25 mouse cellular contexts compared by ENCODE assay signal in genomic region chr3:101437021-101437563, GRCm38 (mm10).
DNase-seq lines count a peak whose midpoint lies in the region; ATAC-seq lines count a peak whose summit lies in the region.
"Had no signal": no experiment of that assay in that cellular context is flagged by ENCODE, and none has a peak within 500 bp of the region (broad histone marks: within the 10 kb centered on the region; RNA-seq: fewer than 3 reads in every experiment).

No protein-coding gene starts in this region.

- H3K27me3 ChIP-seq in hindbrain, embryonic 13.5 days, result no peaks in the 10 kb centered on the region
- H3K27me3 ChIP-seq in hindbrain, embryonic 12.5 days, result no peaks in the 10 kb centered on the region
- H3K27me3 ChIP-seq in liver, embryonic 11.5 days (replicated peaks; ENCODE audit: control insufficient read depth, insufficient read depth, low read length), result no peaks in the 10 kb centered on the region
- H3K27me3 ChIP-seq in embryonic facial prominence, embryonic 13.5 days, result no peaks in the 10 kb centered on the region
- H3K27me3 ChIP-seq in liver, embryonic 15.5 days, result no peaks in the 10 kb centered on the region
- H3K27me3 ChIP-seq in forebrain, embryonic 10.5 days (ENCODE audit: poor library complexity, severe bottlenecking), result no peaks in the 10 kb centered on the region
- H3K27me3 ChIP-seq: midbrain, embryonic 12.5 days; neural tube, embryonic 12.5 days; Patski had no signal

- ATAC-seq in hindbrain, embryonic 13.5 days (ENCODE audit: low FRiP score), result no peak
- no peak for ATAC-seq in hindbrain, embryonic 12.5 days (ENCODE audit: low FRiP score)
- no peak for ATAC-seq in liver, embryonic 11.5 days (replicated peaks; ENCODE audit: low FRiP score)
- ATAC-seq in embryonic facial prominence, embryonic 13.5 days (ENCODE audit: insufficient number of reproducible peaks, insufficient read depth, low FRiP score, low TSS enrichment, low read depth), result no peak
- no peak for ATAC-seq in liver, embryonic 15.5 days (ENCODE audit: insufficient read depth)
- ATAC-seq: forebrain, embryonic 14.5 days; Patski had no signal

- H3K9me3 ChIP-seq in hindbrain, embryonic 13.5 days, result no peaks in the 10 kb centered on the region
- no peaks in the 10 kb centered on the region for H3K9me3 ChIP-seq in hindbrain, embryonic 12.5 days (replicated peaks)
- no peaks in the 10 kb centered on the region for H3K9me3 ChIP-seq in liver, embryonic 11.5 days (ENCODE audit: control insufficient read depth, low read length)
- no peaks in the 10 kb centered on the region for H3K9me3 ChIP-seq in embryonic facial prominence, embryonic 13.5 days
- no peaks in the 10 kb centered on the region for H3K9me3 ChIP-seq in liver, embryonic 15.5 days (replicated peaks)
- no peaks in the 10 kb centered on the region for H3K9me3 ChIP-seq in forebrain, embryonic 10.5 days
- H3K9me3 ChIP-seq: midbrain, embryonic 12.5 days; neural tube, embryonic 12.5 days had no signal

- no peak overlapping the region for H3K9ac ChIP-seq in hindbrain, embryonic 13.5 days
- H3K9ac ChIP-seq in hindbrain, embryonic 12.5 days, result no peak overlapping the region
- H3K9ac ChIP-seq in liver, embryonic 11.5 days (ENCODE audit: low read depth, low read length), result no peak overlapping the region
- no peak overlapping the region for H3K9ac ChIP-seq in embryonic facial prominence, embryonic 13.5 days
- no peak overlapping the region for H3K9ac ChIP-seq in liver, embryonic 15.5 days
- H3K9ac ChIP-seq: midbrain, embryonic 12.5 days; neural tube, embryonic 12.5 days had no signal

- H3K4me1 ChIP-seq in hindbrain, embryonic 13.5 days (replicated peaks), result 0 out of 2 replicates have a peak, but pooled peaks cover 3% of the 10 kb centered on the region
- no peaks in the 10 kb centered on the region for H3K4me1 ChIP-seq in hindbrain, embryonic 12.5 days
- peaks cover 12% of the 10 kb centered on the region for H3K4me1 ChIP-seq in liver, embryonic 11.5 days (replicated peaks; ENCODE audit: control insufficient read depth, insufficient read depth, low read length)
- peaks cover 27% of the 10 kb centered on the region for H3K4me1 ChIP-seq in embryonic facial prominence, embryonic 13.5 days
- H3K4me1 ChIP-seq in liver, embryonic 15.5 days (replicated peaks), result peaks cover 14% of the 10 kb centered on the region
- H3K4me1 ChIP-seq in forebrain, embryonic 10.5 days, result peaks cover 4% of the 10 kb centered on the region; the same call in 1 of the 2 replicates
- H3K4me1 ChIP-seq: midbrain, embryonic 12.5 days; neural tube, embryonic 12.5 days had no signal

- peaks cover 72% of the 10 kb centered on the region for H3K36me3 ChIP-seq in hindbrain, embryonic 13.5 days
- peaks cover 58% of the 10 kb centered on the region for H3K36me3 ChIP-seq in hindbrain, embryonic 12.5 days
- peaks cover 12% of the 10 kb centered on the region for H3K36me3 ChIP-seq in liver, embryonic 11.5 days (ENCODE audit: control insufficient read depth, insufficient read depth, low read length)
- H3K36me3 ChIP-seq in embryonic facial prominence, embryonic 13.5 days, result peaks cover 89% of the 10 kb centered on the region
- 0 out of 2 replicates have a peak, but pooled peaks cover 6% of the 10 kb centered on the region for H3K36me3 ChIP-seq in liver, embryonic 15.5 days (replicated peaks)
- H3K36me3 ChIP-seq in forebrain, embryonic 10.5 days (replicated peaks), result peaks cover 53% of the 10 kb centered on the region

- no peak overlapping the region for H3K4me2 ChIP-seq in hindbrain, embryonic 13.5 days
- H3K4me2 ChIP-seq in hindbrain, embryonic 12.5 days (replicated peaks), result no peak overlapping the region
- no peak overlapping the region for H3K4me2 ChIP-seq in liver, embryonic 11.5 days
- H3K4me2 ChIP-seq in embryonic facial prominence, embryonic 13.5 days, result no peak overlapping the region
- H3K4me2 ChIP-seq in liver, embryonic 15.5 days, result no peak overlapping the region
- H3K4me2 ChIP-seq: midbrain, embryonic 12.5 days; neural tube, embryonic 12.5 days had no signal

- DNase-seq in liver, embryonic 11.5 days (ENCODE audit: low spot score), result no peak
- DNase-seq in liver, result no peak
- DNase-seq in forebrain, embryonic 10.5 days (ENCODE audit: extremely low spot score, low spot score), result no peak
- DNase-seq: adrenal gland, postnatal 36 days; cerebellum, adult 11-12 months; cerebellum, postnatal 25 days; embryo, embryonic 11 days; gastrocnemius, postnatal 10 days; heart, adult 2 months; heart, postnatal 4 days; kidney, postnatal 14 days; lung, postnatal 10 days; right cerebral cortex, postnatal 14 days; spleen, adult 18-20 months; thymus, postnatal 25 days had no signal

- 86% methylated on average over 12 of the region's 12 CpGs for WGBS in hindbrain, embryonic 13.5 days
- WGBS in hindbrain, embryonic 12.5 days, result 75% methylated on average over 12 of the region's 12 CpGs
- 78% methylated on average over 12 of the region's 12 CpGs for WGBS in liver, embryonic 11.5 days
- WGBS in embryonic facial prominence, embryonic 13.5 days, result 46% methylated on average over 12 of the region's 12 CpGs
- WGBS in liver, embryonic 15.5 days (ENCODE audit: insufficient replicate concordance), result 71% methylated on average over 12 of the region's 12 CpGs
- WGBS in forebrain, embryonic 10.5 days, result 85% methylated on average over 12 of the region's 12 CpGs

- H3K4me3 ChIP-seq in hindbrain, embryonic 13.5 days, result no peak overlapping the region
- no peak overlapping the region for H3K4me3 ChIP-seq in hindbrain, embryonic 12.5 days
- no peak overlapping the region for H3K4me3 ChIP-seq in liver, embryonic 11.5 days (ENCODE audit: low read depth, low read length)
- no peak overlapping the region for H3K4me3 ChIP-seq in embryonic facial prominence, embryonic 13.5 days
- no peak overlapping the region for H3K4me3 ChIP-seq in liver, embryonic 15.5 days (replicated peaks)
- H3K4me3 ChIP-seq in forebrain, embryonic 10.5 days, result no peak overlapping the region
- H3K4me3 ChIP-seq: erythroblast, embryonic 14.5 days; heart, adult 2 months; layer of hippocampus, adult 2 months; midbrain, embryonic 12.5 days; neural tube, embryonic 12.5 days had no signal

- H3K27ac ChIP-seq in hindbrain, embryonic 13.5 days, result peak overlapping the region; percentile 30
- H3K27ac ChIP-seq in hindbrain, embryonic 12.5 days, result no peak overlapping the region
- peak overlapping the region; percentile 34; the same call in 1 of the 2 replicates for H3K27ac ChIP-seq in liver, embryonic 11.5 days (ENCODE audit: low read depth, low read length)
- 0 out of 2 replicates have a peak overlapping the region, but pooled peaks have one; percentile 48 for H3K27ac ChIP-seq in embryonic facial prominence, embryonic 13.5 days
- H3K27ac ChIP-seq in liver, embryonic 15.5 days (replicated peaks), result 0 out of 2 replicates have a peak overlapping the region, but pooled peaks have one; percentile 6
- H3K27ac ChIP-seq in forebrain, embryonic 10.5 days, result no peak overlapping the region
- H3K27ac ChIP-seq: heart, adult 2 months; midbrain, embryonic 12.5 days; neural tube, embryonic 12.5 days had no signal

Comparison
In these comparisons a context has a peak if more than half of its experiments do, and no peak if none do; other contexts are left out.
1. H3K27ac ChIP-seq: peak in hindbrain, embryonic 13.5 days (single experiment), liver, embryonic 11.5 days (single experiment), embryonic facial prominence, embryonic 13.5 days (single experiment) and liver, embryonic 15.5 days (single experiment); none in hindbrain, embryonic 12.5 days (single experiment) and forebrain, embryonic 10.5 days (single experiment).